Mouse (Mus musculus) megakaryocyte, embryonic 14.5 days (primary cell): ENCODE results near the gene Clec4e. TPM values are rescaled to one million over a fixed set of nuclear protein-coding genes. Genes with fewer than 3 reads are reported as not detected.
"Not testable (repeated sequence)": the region's sequence is repeated elsewhere in the genome, so short reads cannot be mapped to it uniquely, and the experiment has no call there.

Source experiments
- H3K27me3 ChIP-seq: replicated peaks from 2 replicates; pipeline ENCODE3; 2012; ENCODE audit warnings: inconsistent platforms
- H3K36me3 ChIP-seq: replicated peaks from 2 replicates; pipeline ENCODE3; 2012; ENCODE audit warnings: low read length, inconsistent platforms, mixed read lengths
- H3K4me1 ChIP-seq: 2 replicates; pipeline ENCODE4 v1.6.1; 2012; ENCODE audit warnings: inconsistent platforms
- H3K4me3 ChIP-seq: replicated peaks from 2 replicates; pipeline ENCODE3; 2012; ENCODE audit warnings: moderate library complexity, mild to moderate bottlenecking, inconsistent platforms
- H3K9me3 ChIP-seq: 2 replicates; pipeline ENCODE4 v1.6.1; 2012; ENCODE audit warnings: inconsistent platforms
- FLI1 ChIP-seq: IDR thresholded peaks from 2 replicates; pipeline ENCODE4 v1.6.1; 2012; ENCODE audit warnings: low read length, inconsistent platforms, mixed read lengths
- GATA1 ChIP-seq: IDR thresholded peaks from 3 replicates; pipeline ENCODE4 v1.6.1; 2012; ENCODE audit warnings: mixed read lengths, low read length, inconsistent platforms, borderline replicate concordance
- polyA plus RNA-seq: library from polyadenylated mRNA; stranded (reverse); fragments of >175 nt; gene quantifications from 2 replicates; pipeline ENCODE4 v1.2.3, GENCODE M21; 2012; ENCODE audit warnings: low replicate concordance; ENCODE audit not compliant: insufficient read depth

Gene Clec4e
- polyA plus RNA-seq, 1 experiment: 1.0 TPM

- no peak for TF ChIP-seq GATA1
- TF ChIP-seq FLI1: no peak
- Histone ChIP-seq H3K36me3 (peaks cover 25% of the 10 kb centered on the region), H3K4me3 (peak overlapping the region; percentile 5), H3K27me3 (no peaks in the 10 kb centered on the region), H3K4me1 (peaks cover 59% of the 10 kb centered on the region), H3K9me3 (0 out of 2 replicates have a peak, but pooled peaks cover 2% of the 10 kb centered on the region)
These were observed 23.9 kb downstream of the Clec4e start for GRCm38 (mm10) chr6:123265809-123266208.

GRCm38 (mm10) chr6:123264194-123264593, 25.5 kb downstream of the Clec4e start:
- TF ChIP-seq FLI1 (no peak), GATA1 (no peak)
- H3K4me1 ChIP-seq: peaks cover 69% of the 10 kb centered on the region
- peaks cover 14% of the 10 kb centered on the region for H3K36me3 ChIP-seq
- H3K9me3 ChIP-seq: 0 out of 2 replicates have a peak, but pooled peaks cover 2% of the 10 kb centered on the region
- peak overlapping the region; percentile 81 for H3K4me3 ChIP-seq
- H3K27me3 ChIP-seq: no peaks in the 10 kb centered on the region

- peaks cover 2% of the 10 kb centered on the region for H3K36me3 ChIP-seq
- H3K27me3 ChIP-seq: no peaks in the 10 kb centered on the region
- H3K4me3 ChIP-seq: peak within 1 kb of the TSS; percentile 69
- no peaks in the 10 kb centered on the region for H3K9me3 ChIP-seq
- TF ChIP-seq FLI1 (no peak), GATA1 (no peak)
- peaks cover 62% of the 10 kb centered on the region for H3K4me1 ChIP-seq
These were observed 28.0 kb downstream of the Clec4e start, which contains the start of gene Clec4d for GRCm38 (mm10) chr6:123261555-123262161. Clec4d (plus strand) TSS chr6:123262111.

GRCm38 (mm10) chr6:123260868-123261267, 28.8 kb downstream of the Clec4e start:
- Histone ChIP-seq H3K9me3 (no peaks in the 10 kb centered on the region), H3K4me3 (no peak overlapping the region), H3K27me3 (no peaks in the 10 kb centered on the region), H3K4me1 (peaks cover 56% of the 10 kb centered on the region), H3K36me3 (peaks cover 2% of the 10 kb centered on the region)
- TF ChIP-seq GATA1: no peak
- no peak for TF ChIP-seq FLI1

- Histone ChIP-seq H3K27me3 (no peaks in the 10 kb centered on the region), H3K36me3 (peaks cover 2% of the 10 kb centered on the region), H3K4me3 (no peak overlapping the region), H3K4me1 (peaks cover 53% of the 10 kb centered on the region), H3K9me3 (no peaks in the 10 kb centered on the region)
- TF ChIP-seq FLI1 (no peak), GATA1 (no peak)
These were observed 29.6 kb downstream of the Clec4e start for GRCm38 (mm10) chr6:123259889-123260603.

- Histone ChIP-seq H3K4me3 (no peak overlapping the region), H3K27me3 (no peaks in the 10 kb centered on the region), H3K9me3 (no peaks in the 10 kb centered on the region), H3K4me1 (peaks cover 54% of the 10 kb centered on the region), H3K36me3 (peaks cover 2% of the 10 kb centered on the region)
- TF ChIP-seq FLI1 (no peak), GATA1 (no peak)
These were observed 30.7 kb downstream of the Clec4e start for GRCm38 (mm10) chr6:123258946-123259345.

GRCm38 (mm10) chr6:123252735-123253134, 36.9 kb downstream of the Clec4e start:
- TF ChIP-seq FLI1 (no peak), GATA1 (0 out of 3 replicates have a peak, but pooled peaks have one; percentile 37)

GRCm38 (mm10) chr6:123248862-123249261, 40.8 kb downstream of the Clec4e start:
- not testable (repeated sequence) for H3K36me3 ChIP-seq, H3K9me3 ChIP-seq, H3K27me3 ChIP-seq, H3K4me3 ChIP-seq
- peaks cover 18% of the 10 kb centered on the region for H3K4me1 ChIP-seq

More at GRCm38 (mm10) chr6:123252735-123253134, 36.9 kb downstream of the Clec4e start:
- no peaks in the 10 kb centered on the region for H3K27me3 ChIP-seq
- peaks cover 34% of the 10 kb centered on the region for H3K4me1 ChIP-seq
- H3K4me3 ChIP-seq: no peak overlapping the region
- H3K9me3 ChIP-seq: no peaks in the 10 kb centered on the region
- H3K36me3 ChIP-seq: peaks cover 2% of the 10 kb centered on the region

- TF ChIP-seq GATA1 (no peak), FLI1 (no peak)
- Histone ChIP-seq H3K4me3 (no peak overlapping the region), H3K4me1 (no peaks in the 10 kb centered on the region), H3K36me3 (no peaks in the 10 kb centered on the region), H3K27me3 (no peaks in the 10 kb centered on the region), H3K9me3 (no peaks in the 10 kb centered on the region)
These were observed 45.5 kb downstream of the Clec4e start for GRCm38 (mm10) chr6:123244201-123244600.

GRCm38 (mm10) chr6:123237582-123237981, 52.1 kb downstream of the Clec4e start:
- peaks cover 7% of the 10 kb centered on the region; the same call in 1 of the 2 replicates for H3K4me1 ChIP-seq
- no peaks in the 10 kb centered on the region for H3K9me3 ChIP-seq
- no peaks in the 10 kb centered on the region for H3K27me3 ChIP-seq
- H3K36me3 ChIP-seq: no peaks in the 10 kb centered on the region
- TF ChIP-seq FLI1: no peak
- TF ChIP-seq GATA1: no peak
- H3K4me3 ChIP-seq: no peak overlapping the region

Other genes starting within 250 kb of the Clec4e start
- not detected in 2 replicates for gene Clec4b1, start 239.9 kb downstream of the Clec4e start, polyA plus RNA-seq
- gene Clec4a2, start 183.4 kb downstream of the Clec4e start, polyA plus RNA-seq: 3.7 TPM in 1 of 2 replicates, not detected in the other
- gene Clec4b2, start 117.0 kb downstream of the Clec4e start, polyA plus RNA-seq: not detected in 2 replicates
- 8.3 TPM in 1 of 2 replicates, not detected in the other for gene Clec4n, start 60.0 kb downstream of the Clec4e start, polyA plus RNA-seq
- gene Clec4d, start 27.8 kb downstream of the Clec4e start, polyA plus RNA-seq: 4.7 TPM in 1 of 2 replicates, not detected in the other
- gene Vmn2r19, start 18.5 kb upstream of the Clec4e start, polyA plus RNA-seq: not detected in 2 replicates
- gene Vmn2r20, start 128.2 kb upstream of the Clec4e start, polyA plus RNA-seq: not detected in 2 replicates
- not detected in 2 replicates for gene Vmn2r21, start 243.5 kb upstream of the Clec4e start, polyA plus RNA-seq